Mouse (Mus musculus): ENCODE results near the gene Sem1. TPM values are rescaled to one million over a fixed set of nuclear protein-coding genes. Genes with fewer than 3 reads are reported as not detected.
"Not testable (repeated sequence)": the region's sequence is repeated elsewhere in the genome, so short reads cannot be mapped to it uniquely, and the experiment has no call there.

Gene Sem1
- total RNA-seq, 2 experiments from 2014 or later = 65.8 to 66.5 TPM

GRCm38 (mm10) chr6:6536781-6537466 is 41.5 kb downstream of the Sem1 start:
- intact Hi-C loops (cut with DNase I; ENCODE audit: low total_unique reads) = no loop called here

DNA sequence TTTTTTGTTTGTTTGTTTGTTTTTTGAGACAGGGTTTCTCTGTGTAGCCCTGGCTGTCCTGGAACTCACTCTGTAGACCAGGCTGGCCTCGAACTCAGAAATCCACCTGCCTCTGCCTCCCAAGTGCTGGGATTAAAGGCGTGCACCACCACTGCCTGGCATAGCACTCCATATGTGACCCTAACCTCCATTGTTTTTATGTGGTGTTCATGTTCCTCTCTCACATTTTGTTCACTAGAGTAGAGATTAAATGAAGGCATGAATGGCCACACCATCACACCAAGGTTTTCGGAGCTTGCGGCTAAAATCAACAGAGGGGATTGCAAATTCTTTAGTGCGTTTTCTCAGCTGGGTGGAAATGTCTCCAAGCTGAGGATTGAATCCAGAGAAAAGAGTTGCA is 42.1 kb downstream of the Sem1 start:
- DNase-seq; intact Hi-C loops (cut with DNase I; ENCODE audit: low total_unique reads): not testable (repeated sequence)

More at GRCm38 (mm10) chr6:6536781-6537466, 41.5 kb downstream of the Sem1 start:
- no peak for DNase-seq

Data from gastrocnemius, postnatal 14 days (tissue).